Mouse (Mus musculus): Measurements from ENCODE around the gene Cd24a. TPM values are rescaled to one million over a fixed set of nuclear protein-coding genes. Genes with fewer than 3 reads are reported as not detected.

Cd24a gene
- polyA plus RNA-seq, 1 experiment = 186 TPM

- no peak overlapping the region for H3K4me3 ChIP-seq (ENCODE audit: insufficient read depth, low read depth, low read length)
- no peaks in the 10 kb centered on the region for H3K36me3 ChIP-seq (ENCODE audit: control insufficient read depth, insufficient read depth, low read length)
- H3K27me3 ChIP-seq (replicated peaks; ENCODE audit: control insufficient read depth, insufficient read depth, low read length) = no peaks in the 10 kb centered on the region
- DNase-seq = no peak
- H3K4me1 ChIP-seq (ENCODE audit: control insufficient read depth, insufficient read depth, low read length) = no peaks in the 10 kb centered on the region
- no peak overlapping the region for H3K27ac ChIP-seq (ENCODE audit: insufficient read depth, low read depth, low read length)
- 62% methylated on average over 3 of the region's 3 CpGs for WGBS
- TF ChIP-seq CTCF (conservative IDR thresholded peaks at IDR 0.05; ENCODE audit: insufficient read depth, insufficient read length, low read depth, low read length) (no peak), POLR2A (IDR thresholded peaks at IDR 0.05; ENCODE audit: low read depth, low read length) (no peak)
Measured at GRCm38 (mm10) chr10:43594894-43595293, 16.8 kb downstream of the Cd24a start.

- H3K4me3 ChIP-seq (ENCODE audit: insufficient read depth, low read depth, low read length) = no peak overlapping the region
- WGBS = 93% methylated on average over 2 of the region's 2 CpGs
- DNase-seq = no peak
- no peaks in the 10 kb centered on the region for H3K36me3 ChIP-seq (ENCODE audit: control insufficient read depth, insufficient read depth, low read length)
- no peak overlapping the region for H3K27ac ChIP-seq (ENCODE audit: insufficient read depth, low read depth, low read length)
- H3K27me3 ChIP-seq (replicated peaks; ENCODE audit: control insufficient read depth, insufficient read depth, low read length) = no peaks in the 10 kb centered on the region
- no peaks in the 10 kb centered on the region for H3K4me1 ChIP-seq (ENCODE audit: control insufficient read depth, insufficient read depth, low read length)
- TF ChIP-seq CTCF (conservative IDR thresholded peaks at IDR 0.05; ENCODE audit: insufficient read depth, insufficient read length, low read depth, low read length) = no peak
- TF ChIP-seq POLR2A (IDR thresholded peaks at IDR 0.05; ENCODE audit: low read depth, low read length) = no peak
Measured at GRCm38 (mm10) chr10:43598067-43598726, 20.1 kb downstream of the Cd24a start.

GRCm38 (mm10) chr10:43601039-43601438 lies 23.0 kb downstream of the Cd24a start:
- Histone ChIP-seq H3K27ac (ENCODE audit: insufficient read depth, low read depth, low read length) (no peak overlapping the region), H3K36me3 (ENCODE audit: control insufficient read depth, insufficient read depth, low read length) (no peaks in the 10 kb centered on the region), H3K27me3 (replicated peaks; ENCODE audit: control insufficient read depth, insufficient read depth, low read length) (no peaks in the 10 kb centered on the region), H3K4me1 (ENCODE audit: control insufficient read depth, insufficient read depth, low read length) (no peaks in the 10 kb centered on the region), H3K4me3 (ENCODE audit: insufficient read depth, low read depth, low read length) (no peak overlapping the region)
- TF ChIP-seq CTCF (conservative IDR thresholded peaks at IDR 0.05; ENCODE audit: insufficient read depth, insufficient read length, low read depth, low read length) = no peak
- no peak for TF ChIP-seq POLR2A (IDR thresholded peaks at IDR 0.05; ENCODE audit: low read depth, low read length)
- DNase-seq = no peak
- 47% methylated on average over 1 of the region's 1 CpGs for WGBS

GRCm38 (mm10) chr10:43601511-43602396 lies 23.7 kb downstream of the Cd24a start:
- H3K4me3 ChIP-seq (ENCODE audit: insufficient read depth, low read depth, low read length) = no peak overlapping the region
- no peak for DNase-seq
- WGBS = 54% methylated on average over 14 of the region's 14 CpGs
- H3K27ac ChIP-seq (ENCODE audit: insufficient read depth, low read depth, low read length) = no peak overlapping the region
- H3K27me3 ChIP-seq (replicated peaks; ENCODE audit: control insufficient read depth, insufficient read depth, low read length) = no peaks in the 10 kb centered on the region
- no peaks in the 10 kb centered on the region for H3K4me1 ChIP-seq (ENCODE audit: control insufficient read depth, insufficient read depth, low read length)
- no peaks in the 10 kb centered on the region for H3K36me3 ChIP-seq (ENCODE audit: control insufficient read depth, insufficient read depth, low read length)
- TF ChIP-seq CTCF (conservative IDR thresholded peaks at IDR 0.05; ENCODE audit: insufficient read depth, insufficient read length, low read depth, low read length) (no peak), POLR2A (IDR thresholded peaks at IDR 0.05; ENCODE audit: low read depth, low read length) (no peak)

GRCm38 (mm10) chr10:43603975-43604686 lies 26.0 kb downstream of the Cd24a start:
- H3K27me3 ChIP-seq (replicated peaks; ENCODE audit: control insufficient read depth, insufficient read depth, low read length) = no peaks in the 10 kb centered on the region
- 73% methylated on average over 4 of the region's 4 CpGs for WGBS
- DNase-seq = no peak
- H3K4me3 ChIP-seq (ENCODE audit: insufficient read depth, low read depth, low read length) = no peak overlapping the region
- no peaks in the 10 kb centered on the region for H3K4me1 ChIP-seq (ENCODE audit: control insufficient read depth, insufficient read depth, low read length)
- H3K27ac ChIP-seq (ENCODE audit: insufficient read depth, low read depth, low read length) = no peak overlapping the region
- TF ChIP-seq CTCF (conservative IDR thresholded peaks at IDR 0.05; ENCODE audit: insufficient read depth, insufficient read length, low read depth, low read length) (no peak), POLR2A (IDR thresholded peaks at IDR 0.05; ENCODE audit: low read depth, low read length) (no peak)
- H3K36me3 ChIP-seq (ENCODE audit: control insufficient read depth, insufficient read depth, low read length) = no peaks in the 10 kb centered on the region

GRCm38 (mm10) chr10:43604687-43605250 lies 26.7 kb downstream of the Cd24a start:
- H3K4me3 ChIP-seq (ENCODE audit: insufficient read depth, low read depth, low read length) = no peak overlapping the region
- no peaks in the 10 kb centered on the region for H3K27me3 ChIP-seq (replicated peaks; ENCODE audit: control insufficient read depth, insufficient read depth, low read length)
- no peaks in the 10 kb centered on the region for H3K4me1 ChIP-seq (ENCODE audit: control insufficient read depth, insufficient read depth, low read length)
- no peak for TF ChIP-seq CTCF (conservative IDR thresholded peaks at IDR 0.05; ENCODE audit: insufficient read depth, insufficient read length, low read depth, low read length)
- no peak for TF ChIP-seq POLR2A (IDR thresholded peaks at IDR 0.05; ENCODE audit: low read depth, low read length)
- DNase-seq = no peak
- H3K27ac ChIP-seq (ENCODE audit: insufficient read depth, low read depth, low read length) = no peak overlapping the region
- H3K36me3 ChIP-seq (ENCODE audit: control insufficient read depth, insufficient read depth, low read length) = no peaks in the 10 kb centered on the region
- 72% methylated on average over 10 of the region's 10 CpGs for WGBS
